Mouse (Mus musculus) ES-E14 (cell line): ENCODE measurements around the gene Psmb9. TPM values are rescaled to one million over a fixed set of nuclear protein-coding genes. Genes with fewer than 3 reads are reported as not detected.

Experiments used
- DNase-seq: peaks from one replicate; pipeline ENCODE4 v3.0.0-alpha.2; 2013; ENCODE audit warnings: low read depth, low spot score
- H3K27ac ChIP-seq: 2 replicates; pipeline ENCODE4 v1.5.1; 2012; ENCODE audit warnings: low read depth, mild to moderate bottlenecking, low read length, moderate library complexity, mixed read lengths; ENCODE audit not compliant: poor library complexity, insufficient read depth, severe bottlenecking
- H3K36me3 ChIP-seq: 2 replicates; pipeline ENCODE4 v1.6.1; 2012; ENCODE audit warnings: mild to moderate bottlenecking, low read length, moderate library complexity, mixed read lengths; ENCODE audit not compliant: control insufficient read depth, poor library complexity, insufficient read depth, severe bottlenecking
- H3K4me1 ChIP-seq, 2 experiments: fragments of 150-350 bp in 1 of 2; sonication (generic) in 1 of 2; 2 replicates each; pipeline ENCODE4 v1.6.1; 2012; ENCODE audit warnings: low read length in 2 of 2, mild to moderate bottlenecking in 1 of 2, mixed read lengths in 1 of 2; ENCODE audit not compliant: control insufficient read depth in 2 of 2, insufficient read depth in 2 of 2, poor library complexity in 1 of 2
- H3K4me3 ChIP-seq, 2 experiments: fragments of 150-350 bp in 1 of 2; sonication (generic) in 1 of 2; 2 replicates each; pipeline ENCODE4 v1.5.1; 2012; ENCODE audit warnings: low read length in 2 of 2, low read depth in 1 of 2, mild to moderate bottlenecking in 1 of 2, mixed read lengths in 1 of 2; ENCODE audit not compliant: insufficient read depth in 1 of 2, poor library complexity in 1 of 2, severe bottlenecking in 1 of 2
- H3K9ac ChIP-seq: 2 replicates; pipeline ENCODE4 v1.6.1; 2012; ENCODE audit warnings: low read depth, mild to moderate bottlenecking, low read length, mixed read lengths; ENCODE audit not compliant: poor library complexity, insufficient read depth, severe bottlenecking
- H3K9me3 ChIP-seq: fragments of 150-350 bp; sonication (generic); 2 replicates; pipeline ENCODE4 v1.6.1; 2012; ENCODE audit warnings: low read depth, mild to moderate bottlenecking, low read length; ENCODE audit not compliant: control insufficient read depth, insufficient read depth
- CHD2 ChIP-seq: IDR thresholded peaks from 2 replicates; pipeline ENCODE4 v1.6.1; 2014; ENCODE audit warnings: mild to moderate bottlenecking, low read depth, low read length, inconsistent platforms
- HCFC1 ChIP-seq: IDR thresholded peaks from 2 replicates; pipeline ENCODE4 v1.6.1; 2012; ENCODE audit warnings: low read length, inconsistent platforms, borderline replicate concordance; ENCODE audit not compliant: insufficient read depth
- MAFK ChIP-seq: IDR thresholded peaks from 2 replicates; pipeline ENCODE4 v1.6.1; 2014; ENCODE audit warnings: mild to moderate bottlenecking, low read depth, low read length, inconsistent platforms; ENCODE audit not compliant: insufficient read depth
- ZC3H11A ChIP-seq: IDR thresholded peaks from 2 replicates; pipeline ENCODE4 v1.6.1; 2012; ENCODE audit warnings: low read depth, mild to moderate bottlenecking, inconsistent platforms, low read length, borderline replicate concordance
- ZNF384 ChIP-seq: IDR thresholded peaks from 2 replicates; pipeline ENCODE4 v1.6.1; 2012; ENCODE audit warnings: low read depth, low read length, inconsistent platforms
- in situ Hi-C, 2 experiments: fragments of 600-800 bp; cut with MboI; formaldehyde crosslinking; loops; one replicate each; pipeline ENCODE4 v1.15.1; 2025; ENCODE audit warnings: low sequenced_read_pairs in 2 of 2, inconsistent platforms in 1 of 2; ENCODE audit not compliant: unreplicated experiment in 2 of 2
- total RNA-seq: library from RNA; depleted of rRNA; stranded (reverse); fragments of 300-350 nt; gene quantifications from 2 replicates; pipeline ENCODE4 v1.2.3, GENCODE M21; 2012

Psmb9 gene
- total RNA-seq, 1 experiment: 4.1 TPM

GRCm38 (mm10) chr17:34205021-34205745 lies 17.6 kb upstream of the Psmb9 start:
- in situ Hi-C loops: no loop called here
- H3K4me1 ChIP-seq: peaks cover 0 to 11% of the 10 kb centered on the region in 2 experiments; a peak in 1 of 4 replicates
- H3K36me3 ChIP-seq: no peaks in the 10 kb centered on the region
- no peak for DNase-seq
- H3K9ac ChIP-seq: 0 out of 2 replicates have a peak overlapping the region, but pooled peaks have one; percentile 3
- no peak overlapping the region for H3K27ac ChIP-seq
- peak overlapping the region; percentile 49 to 59 for H3K4me3 ChIP-seq
- TF ChIP-seq MAFK (no peak), CHD2 (no peak), HCFC1 (no peak), ZNF384 (no peak), ZC3H11A (no peak)
- H3K9me3 ChIP-seq: no peaks in the 10 kb centered on the region

- H3K9ac ChIP-seq: peak overlapping the region; percentile 68
- peaks cover 0 to 11% of the 10 kb centered on the region in 2 experiments; a peak in 1 of 4 replicates for H3K4me1 ChIP-seq
- no peaks in the 10 kb centered on the region for H3K9me3 ChIP-seq
- H3K36me3 ChIP-seq: no peaks in the 10 kb centered on the region
- in situ Hi-C loops: no loop called here
- TF ChIP-seq MAFK (no peak), ZC3H11A (0 out of 2 replicates have a peak, but pooled peaks have one; percentile 19), ZNF384 (no peak)
- peak overlapping the region; percentile 49 to 59 for H3K4me3 ChIP-seq
- DNase-seq: peak; percentile 61
- H3K27ac ChIP-seq: no peak overlapping the region
Observed at GRCm38 (mm10) chr17:34204303-34205010, 16.9 kb upstream of the Psmb9 start.

GRCm38 (mm10) chr17:34203444-34203843 lies 15.9 kb upstream of the Psmb9 start, which contains the start of gene Tap2:
Tap2 (plus strand) TSS chr17:34203527.
- DNase-seq: no peak
- H3K4me3 ChIP-seq: peak within 1 kb of the TSS; percentile 49 to 59
- TF ChIP-seq ZNF384 (no peak), ZC3H11A (no peak), CHD2 (no peak), HCFC1 (no peak), MAFK (no peak)
- no peaks in the 10 kb centered on the region for H3K9me3 ChIP-seq
- H3K36me3 ChIP-seq: no peaks in the 10 kb centered on the region
- H3K27ac ChIP-seq: no peak within 1 kb of the TSS
- peaks cover 0 to 11% of the 10 kb centered on the region in 2 experiments; a peak in 1 of 4 replicates for H3K4me1 ChIP-seq
- H3K9ac ChIP-seq: peak within 1 kb of the TSS; percentile 68; the same call in 1 of the 2 replicates
- in situ Hi-C loops: no loop called here

GRCm38 (mm10) chr17:34202760-34203442 lies 15.3 kb upstream of the Psmb9 start:
- Histone ChIP-seq H3K9me3 (no peaks in the 10 kb centered on the region), H3K27ac (no peak overlapping the region), H3K4me1 (peaks cover 0 to 12% of the 10 kb centered on the region in 2 experiments; a peak in 1 of 4 replicates), H3K9ac (no peak overlapping the region), H3K36me3 (no peaks in the 10 kb centered on the region), H3K4me3 (no peak overlapping the region)
- in situ Hi-C loops: no loop called here
- TF ChIP-seq CHD2 (no peak), MAFK (no peak), ZC3H11A (no peak), HCFC1 (no peak), ZNF384 (no peak)
- no peak for DNase-seq
